Mouse (Mus musculus) intestine, embryonic 14.5 days (tissue): Measurements from ENCODE around the gene Selenov. TPM values are rescaled to one million over a fixed set of nuclear protein-coding genes. Genes with fewer than 3 reads are reported as not detected.
"Not testable (repeated sequence)": the region's sequence is repeated elsewhere in the genome, so short reads cannot be mapped to it uniquely, and the experiment has no call there.

ENCODE experiments used
- ATAC-seq: fragments of 200-750 bp; cut with Nextera tagmentation; replicated peaks from 2 replicates; pipeline ENCODE4 v1.8.0; 2017; ENCODE audit warnings: low read depth, moderate number of reproducible peaks, moderate TSS enrichment, moderate library complexity; ENCODE audit not compliant: low FRiP score, low TSS enrichment
- DNase-seq: peaks from one replicate; pipeline ENCODE4 v3.0.0-alpha.2; 2018; ENCODE audit warnings: low spot score
- H3K27ac ChIP-seq: fragments of 300-500 bp; sonication (generic); 2 replicates; pipeline ENCODE4 v1.5.1; 2014; ENCODE audit warnings: low read depth, mild to moderate bottlenecking, control low read depth
- H3K27me3 ChIP-seq: fragments of 300-500 bp; sonication (generic); replicated peaks from 2 replicates; pipeline ENCODE4 v1.6.1; 2014; ENCODE audit warnings: low read length, control low read depth; ENCODE audit not compliant: control insufficient read depth, insufficient read depth
- H3K36me3 ChIP-seq: fragments of 300-500 bp; sonication (generic); 2 replicates; pipeline ENCODE4 v1.6.1; 2014; ENCODE audit warnings: low read length, control low read depth; ENCODE audit not compliant: control insufficient read depth, insufficient read depth
- H3K4me1 ChIP-seq: fragments of 300-500 bp; sonication (generic); replicated peaks from 2 replicates; pipeline ENCODE4 v1.6.1; 2014; ENCODE audit warnings: low read length, control low read depth, mixed read lengths; ENCODE audit not compliant: control insufficient read depth, insufficient read depth
- H3K4me2 ChIP-seq: fragments of 300-500 bp; sonication (generic); 2 replicates; pipeline ENCODE4 v1.6.1; 2014; ENCODE audit warnings: low read length
- H3K4me3 ChIP-seq: fragments of 300-500 bp; sonication (generic); 2 replicates; pipeline ENCODE4 v1.5.1; 2014; ENCODE audit warnings: low read depth, low read length, control low read depth, mixed read lengths
- H3K9ac ChIP-seq: fragments of 300-500 bp; sonication (generic); 2 replicates; pipeline ENCODE4 v1.6.1; 2014; ENCODE audit warnings: mild to moderate bottlenecking, low read length
- H3K9me3 ChIP-seq: fragments of 300-500 bp; sonication (generic); 2 replicates; pipeline ENCODE4 v1.6.1; 2016; ENCODE audit warnings: low read length, control low read depth; ENCODE audit not compliant: control insufficient read depth
- WGBS: fragments of 180-500 bp; shearing (Covaris S2); extraction: QIAGEN DNeasy Blood & Tissue Kit; methylation state at CpG from one replicate; pipeline ENCODE4 v1.1.7; 2014; 5-methylcytosine and 5-hydroxymethylcytosine counted together
- polyA plus RNA-seq: library from polyadenylated mRNA; unstranded; fragments of >200 nt; fragmentation: Nextera tagmentation; extraction: Ambion mirVana; gene quantifications from 2 replicates; pipeline ENCODE4 v1.2.1, GENCODE M21; 2014

Selenov gene
- polyA plus RNA-seq, 1 experiment from 2014 or later = not detected

DNA sequence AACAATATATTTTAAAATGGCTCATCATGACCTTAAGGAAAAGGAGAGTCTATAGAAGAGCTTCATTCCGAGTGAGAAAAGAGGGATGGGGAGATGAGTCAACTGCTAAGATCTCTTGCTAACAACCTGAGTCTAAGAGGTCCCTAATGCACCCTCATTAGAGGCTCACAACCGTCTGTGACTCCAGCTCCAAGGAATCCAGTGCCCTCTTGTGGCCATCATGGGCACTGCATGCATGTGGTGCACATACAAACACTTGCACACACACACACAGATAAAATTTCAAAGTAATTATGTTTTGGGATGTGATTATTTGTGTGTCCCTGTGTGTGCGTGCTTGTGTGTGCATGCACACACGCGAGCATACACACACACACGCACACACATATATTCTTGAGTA is 35.5 kb downstream of the Selenov start:
- no peaks in the 10 kb centered on the region for H3K27me3 ChIP-seq
- H3K36me3 ChIP-seq = no peaks in the 10 kb centered on the region
- no peaks in the 10 kb centered on the region for H3K4me1 ChIP-seq
- no peak overlapping the region for H3K4me3 ChIP-seq
- H3K27ac ChIP-seq = no peak overlapping the region
- WGBS = 79% methylated on average over 6 of the region's 6 CpGs
- ATAC-seq (no peak), DNase-seq (no peak)
- no peak overlapping the region for H3K9ac ChIP-seq
- no peak overlapping the region for H3K4me2 ChIP-seq
- peaks cover 6% of the 10 kb centered on the region; the same call in 1 of the 2 replicates for H3K9me3 ChIP-seq

- no peaks in the 10 kb centered on the region for H3K36me3 ChIP-seq
- no peak for DNase-seq
- no peak for ATAC-seq
- H3K4me2 ChIP-seq = no peak overlapping the region
- H3K4me3 ChIP-seq = no peak overlapping the region
- WGBS = 84% methylated on average over 6 of the region's 6 CpGs
- H3K9me3 ChIP-seq = peaks cover 6% of the 10 kb centered on the region; the same call in 1 of the 2 replicates
- no peaks in the 10 kb centered on the region for H3K4me1 ChIP-seq
- no peaks in the 10 kb centered on the region for H3K27me3 ChIP-seq
- no peak overlapping the region for H3K9ac ChIP-seq
- no peak overlapping the region for H3K27ac ChIP-seq
Observed at GRCm38 (mm10) chr7:28254591-28254990, 36.4 kb downstream of the Selenov start.

- DNase-seq (no peak), ATAC-seq (no peak)
- H3K27ac ChIP-seq = no peak overlapping the region
- H3K4me1 ChIP-seq = no peaks in the 10 kb centered on the region
- H3K4me2 ChIP-seq = no peak overlapping the region
- WGBS = 84% methylated on average over 17 of the region's 17 CpGs
- no peaks in the 10 kb centered on the region for H3K36me3 ChIP-seq
- no peak overlapping the region for H3K4me3 ChIP-seq
- no peak overlapping the region for H3K9ac ChIP-seq
- H3K9me3 ChIP-seq = peaks cover 6% of the 10 kb centered on the region; the same call in 1 of the 2 replicates
- H3K27me3 ChIP-seq = no peaks in the 10 kb centered on the region
Observed at GRCm38 (mm10) chr7:28251976-28252375, 39.0 kb downstream of the Selenov start.

- Histone ChIP-seq H3K4me3 (no peak overlapping the region), H3K27ac (no peak overlapping the region), H3K9me3 (no peaks in the 10 kb centered on the region), H3K9ac (no peak overlapping the region), H3K4me2 (no peak overlapping the region), H3K4me1 (no peaks in the 10 kb centered on the region), H3K36me3 (no peaks in the 10 kb centered on the region), H3K27me3 (no peaks in the 10 kb centered on the region)
- DNase-seq (no peak), ATAC-seq (no peak)
- WGBS = 84% methylated on average over 3 of the region's 3 CpGs
Observed at GRCm38 (mm10) chr7:28248957-28249356, 42.0 kb downstream of the Selenov start.

DNA sequence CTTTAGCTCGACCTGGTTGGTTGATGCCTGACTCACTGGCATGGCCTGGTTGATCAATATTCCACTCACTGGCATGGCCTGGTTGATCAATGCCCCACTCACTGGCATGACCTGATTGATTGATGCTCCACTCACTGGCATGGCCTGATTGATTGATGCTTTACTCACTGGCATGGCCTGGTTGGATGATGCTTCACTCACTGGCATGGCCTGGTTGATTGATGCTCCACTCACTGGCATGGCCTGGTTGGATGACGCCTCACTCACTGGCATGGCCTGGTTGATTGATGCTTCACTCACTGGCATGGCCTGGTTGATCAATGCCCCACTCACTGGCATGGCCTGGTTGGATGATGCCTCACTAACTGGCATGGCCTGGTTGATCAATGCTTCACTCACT is 47.0 kb downstream of the Selenov start:
- not testable (repeated sequence) for ATAC-seq, H3K9ac ChIP-seq, H3K27me3 ChIP-seq, H3K36me3 ChIP-seq, H3K4me1 ChIP-seq, H3K9me3 ChIP-seq, H3K4me3 ChIP-seq, H3K27ac ChIP-seq, H3K4me2 ChIP-seq, DNase-seq
- 78% methylated on average over 2 of the region's 2 CpGs for WGBS

Other genes with a start within 250 kb of the Selenov start
- 281 and 298 TPM in 2 replicates for gene Psmc4, start 241.1 kb downstream of the Selenov start, polyA plus RNA-seq
- 16.0 and 46.1 TPM in 2 replicates for gene Fcgbp, start 219.9 kb downstream of the Selenov start, polyA plus RNA-seq
- gene 9530053A07Rik, start 161.7 kb downstream of the Selenov start, polyA plus RNA-seq = not detected in 2 replicates
- gene Fbl, start 121.5 kb downstream of the Selenov start, polyA plus RNA-seq = 47.6 and 52.5 TPM in 2 replicates
- 10.0 and 11.9 TPM in 2 replicates for gene Dyrk1b, start 111.7 kb downstream of the Selenov start, polyA plus RNA-seq
- 3.2 and 3.3 TPM in 2 replicates for gene Eid2, start 23.3 kb downstream of the Selenov start, polyA plus RNA-seq
- 9.4 and 9.5 TPM in 2 replicates for gene Eid2b, start 13.4 kb downstream of the Selenov start, polyA plus RNA-seq
- gene Dll3, start 11.1 kb upstream of the Selenov start, polyA plus RNA-seq = 6.4 and 6.8 TPM in 2 replicates
- gene Timm50, start 20.9 kb upstream of the Selenov start, polyA plus RNA-seq = 183 and 198 TPM in 2 replicates
- 74.5 and 78.9 TPM in 2 replicates for gene Supt5, start 47.6 kb upstream of the Selenov start, polyA plus RNA-seq
- gene Rps16, start 59.5 kb upstream of the Selenov start, polyA plus RNA-seq = 1,380 and 1,495 TPM in 2 replicates
- 54.3 and 68.4 TPM in 2 replicates for gene Plekhg2, start 81.4 kb upstream of the Selenov start, polyA plus RNA-seq
- gene Zfp36, start 89.1 kb upstream of the Selenov start, polyA plus RNA-seq = 19.0 and 21.9 TPM in 2 replicates
- 53.3 and 60.2 TPM in 2 replicates for gene Med29, start 101.5 kb upstream of the Selenov start, polyA plus RNA-seq
- gene Paf1, start 101.8 kb upstream of the Selenov start, polyA plus RNA-seq = 64.4 and 71.6 TPM in 2 replicates
- gene Gmfg, start 146.3 kb upstream of the Selenov start, polyA plus RNA-seq = 12.5 and 16.9 TPM in 2 replicates
- gene Lrfn1, start 160.8 kb upstream of the Selenov start, polyA plus RNA-seq = 3.6 and 4.1 TPM in 2 replicates
- not detected in 2 replicates for gene Ifnl2, start 219.3 kb upstream of the Selenov start, polyA plus RNA-seq
- gene Ifnl3, start 231.7 kb upstream of the Selenov start, polyA plus RNA-seq = not detected in 2 replicates
- gene Sycn, start 249.7 kb upstream of the Selenov start, polyA plus RNA-seq = 15.7 and 17.9 TPM in 2 replicates